Mouse (Mus musculus) intestine, embryonic 16.5 days (tissue): ENCODE results near the gene Srcin1. TPM values are rescaled to one million over a fixed set of nuclear protein-coding genes. Genes with fewer than 3 reads are reported as not detected.

Experiments
- ATAC-seq: fragments of 200-750 bp; cut with Nextera tagmentation; 2 replicates; pipeline ENCODE4 v1.8.0; 2017; ENCODE audit warnings: moderate TSS enrichment, moderate library complexity
- H3K27ac ChIP-seq: fragments of 300-500 bp; sonication (generic); 2 replicates; pipeline ENCODE4 v1.5.1; 2014; ENCODE audit warnings: mild to moderate bottlenecking, low read length
- H3K27me3 ChIP-seq: fragments of 300-500 bp; sonication (generic); replicated peaks from 2 replicates; pipeline ENCODE4 v1.6.1; 2014; ENCODE audit warnings: low read length, control low read depth, mixed read lengths; ENCODE audit not compliant: control insufficient read depth, insufficient read depth
- H3K36me3 ChIP-seq: fragments of 300-500 bp; sonication (generic); 2 replicates; pipeline ENCODE4 v1.6.1; 2014; ENCODE audit warnings: low read length, control low read depth; ENCODE audit not compliant: control insufficient read depth, insufficient read depth
- H3K4me1 ChIP-seq: fragments of 300-500 bp; sonication (generic); 2 replicates; pipeline ENCODE4 v1.6.1; 2014; ENCODE audit warnings: low read length, control low read depth, mixed read lengths; ENCODE audit not compliant: control insufficient read depth, insufficient read depth
- H3K4me2 ChIP-seq: fragments of 300-500 bp; sonication (generic); 2 replicates; pipeline ENCODE4 v1.6.1; 2014; ENCODE audit warnings: low read depth, low read length, control low read depth
- H3K4me3 ChIP-seq: fragments of 300-500 bp; sonication (generic); 2 replicates; pipeline ENCODE4 v1.5.1; 2014; ENCODE audit warnings: mild to moderate bottlenecking, low read length
- H3K9ac ChIP-seq: fragments of 300-500 bp; sonication (generic); 2 replicates; pipeline ENCODE4 v1.6.1; 2014; ENCODE audit warnings: low read depth, low read length
- H3K9me3 ChIP-seq: fragments of 300-500 bp; sonication (generic); 2 replicates; pipeline ENCODE4 v1.6.1; 2016; ENCODE audit warnings: low read length, control low read depth; ENCODE audit not compliant: control insufficient read depth
- WGBS: fragments of 180-500 bp; shearing (Covaris S2); extraction: QIAGEN DNeasy Blood & Tissue Kit; methylation state at CpG from one replicate; pipeline ENCODE4 v1.1.7; 2014; 5-methylcytosine and 5-hydroxymethylcytosine counted together
- polyA plus RNA-seq: library from polyadenylated mRNA; unstranded; fragments of >200 nt; fragmentation: Nextera tagmentation; extraction: Ambion mirVana; gene quantifications from 2 replicates; pipeline ENCODE4 v1.2.1, GENCODE M21; 2015

Srcin1 gene
- polyA plus RNA-seq, 1 experiment from 2014 or later = 0.12 TPM

- WGBS = 64% methylated on average over 12 of the region's 12 CpGs
- Histone ChIP-seq H3K4me3 (no peak overlapping the region), H3K4me2 (no peak overlapping the region), H3K4me1 (peaks cover 5% of the 10 kb centered on the region), H3K27me3 (peaks cover 71% of the 10 kb centered on the region), H3K36me3 (no peaks in the 10 kb centered on the region), H3K9me3 (no peaks in the 10 kb centered on the region), H3K9ac (no peak overlapping the region), H3K27ac (no peak overlapping the region)
- ATAC-seq = no peak
These were observed 27.9 kb downstream of the Srcin1 start for GRCm38 (mm10) chr11:97547957-97548706.

DNA sequence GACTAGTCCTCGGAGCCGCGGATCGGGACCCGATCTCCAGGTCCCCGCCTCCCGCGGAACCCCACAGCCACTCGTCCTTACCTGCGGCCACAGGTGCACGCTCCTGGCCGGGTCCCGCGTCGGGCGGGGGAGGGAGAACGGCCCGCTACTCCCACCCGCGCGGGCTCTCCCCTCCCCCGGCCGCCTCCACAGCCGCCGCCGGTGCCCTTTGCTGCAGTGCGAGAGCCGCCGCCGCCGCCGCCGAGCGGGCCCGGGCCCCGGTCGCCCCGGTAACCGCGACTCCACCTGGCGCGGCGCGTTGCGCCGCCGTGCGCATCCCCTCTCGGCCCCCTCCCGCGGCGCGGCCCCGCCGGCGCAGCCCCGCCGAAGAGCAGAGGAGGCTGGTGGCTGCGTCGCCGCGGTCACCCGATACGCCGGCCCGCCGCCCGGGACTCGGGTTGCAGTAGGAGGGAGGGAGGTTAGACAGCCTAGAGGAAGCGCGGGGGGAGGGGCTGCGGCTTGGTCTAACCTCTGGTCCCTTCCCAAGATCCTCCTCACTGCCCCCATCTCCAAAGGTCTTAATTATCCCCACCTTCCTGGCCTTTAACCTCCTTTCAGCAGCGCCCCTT lies 29.1 kb downstream of the Srcin1 start:
- ATAC-seq = peak; percentile 54

DNA sequence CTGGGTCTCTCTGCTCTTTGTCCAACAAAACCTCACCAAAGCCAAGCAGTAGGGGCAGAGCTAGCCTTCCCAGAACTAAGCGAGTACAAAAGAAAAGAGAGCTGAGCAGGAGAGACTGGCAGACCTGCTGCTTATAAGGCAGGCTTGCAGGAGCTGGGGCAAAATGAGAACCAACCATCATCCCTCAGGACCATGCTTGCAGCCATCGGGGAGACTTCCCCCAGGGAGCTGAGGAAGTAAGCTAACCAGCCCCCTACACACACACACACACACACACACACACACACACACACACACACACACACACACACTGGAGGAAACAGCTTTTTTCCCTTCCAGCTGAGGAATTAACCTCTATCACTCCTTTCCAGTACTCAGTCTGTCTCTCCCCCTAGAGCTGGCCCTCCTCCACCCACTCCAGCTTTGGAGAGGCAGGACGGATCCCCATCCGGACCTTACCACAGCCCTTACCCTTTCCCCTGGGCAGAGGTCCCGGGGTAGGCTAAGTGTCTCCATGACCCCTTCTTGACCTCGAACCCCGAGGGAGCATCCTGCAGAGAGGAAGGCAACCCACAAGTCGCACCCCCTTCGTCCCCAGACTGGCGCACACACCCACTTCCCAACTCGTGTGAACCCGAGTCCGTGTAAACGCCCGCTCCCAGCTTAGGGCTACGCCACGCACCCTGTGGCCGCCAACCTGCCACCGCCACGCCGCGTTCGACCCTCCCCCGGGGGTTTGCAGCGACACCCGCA lies 30.0 kb downstream of the Srcin1 start:
- peak overlapping the region; percentile 99 for H3K4me2 ChIP-seq
- 0 out of 2 replicates have a peak, but pooled peaks have one; percentile 35 for ATAC-seq
- H3K27me3 ChIP-seq = peaks cover 57% of the 10 kb centered on the region
- no peaks in the 10 kb centered on the region for H3K36me3 ChIP-seq
- H3K9me3 ChIP-seq = no peaks in the 10 kb centered on the region
- peak overlapping the region; percentile 58; the same call in 1 of the 2 replicates for H3K9ac ChIP-seq
- peaks cover 6% of the 10 kb centered on the region for H3K4me1 ChIP-seq
- H3K4me3 ChIP-seq = peak overlapping the region; percentile 56
- H3K27ac ChIP-seq = no peak overlapping the region
- WGBS = 6% methylated on average over 26 of the region's 26 CpGs

More for the DNA sequence above, 29.1 kb downstream of the Srcin1 start:
- Histone ChIP-seq H3K27ac (no peak overlapping the region), H3K9me3 (no peaks in the 10 kb centered on the region), H3K4me2 (peak overlapping the region; percentile 99), H3K4me3 (peak overlapping the region; percentile 56), H3K36me3 (no peaks in the 10 kb centered on the region), H3K9ac (peak overlapping the region; percentile 58), H3K27me3 (peaks cover 66% of the 10 kb centered on the region), H3K4me1 (peaks cover 5% of the 10 kb centered on the region)
- WGBS = under 1% methylated on average over 70 of the region's 73 CpGs

DNA sequence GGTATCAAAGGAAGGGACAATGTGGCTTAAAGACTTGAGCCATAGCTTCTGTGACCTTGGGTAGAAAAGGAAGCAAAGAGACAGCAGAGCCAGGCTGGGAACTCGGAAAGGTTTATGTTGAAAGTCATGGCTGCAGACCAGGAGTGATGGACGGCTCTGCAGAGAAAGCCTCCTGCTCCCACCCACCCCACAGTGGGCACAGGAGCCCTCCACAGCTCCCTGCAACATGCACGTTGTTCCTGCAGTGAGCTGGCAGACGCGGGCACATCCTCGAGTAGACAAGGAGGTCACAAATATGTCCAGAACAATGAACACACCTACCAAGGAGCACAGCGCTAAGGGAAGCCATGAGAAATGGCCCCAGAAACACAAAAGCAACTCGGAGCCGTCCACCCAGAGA lies 32.1 kb downstream of the Srcin1 start:
- Histone ChIP-seq H3K9ac (no peak overlapping the region), H3K27ac (no peak overlapping the region), H3K36me3 (no peaks in the 10 kb centered on the region), H3K4me2 (no peak overlapping the region), H3K27me3 (peaks cover 39% of the 10 kb centered on the region), H3K9me3 (no peaks in the 10 kb centered on the region), H3K4me1 (peaks cover 8% of the 10 kb centered on the region), H3K4me3 (no peak overlapping the region)
- ATAC-seq = no peak
- 77% methylated on average over 9 of the region's 9 CpGs for WGBS

DNA sequence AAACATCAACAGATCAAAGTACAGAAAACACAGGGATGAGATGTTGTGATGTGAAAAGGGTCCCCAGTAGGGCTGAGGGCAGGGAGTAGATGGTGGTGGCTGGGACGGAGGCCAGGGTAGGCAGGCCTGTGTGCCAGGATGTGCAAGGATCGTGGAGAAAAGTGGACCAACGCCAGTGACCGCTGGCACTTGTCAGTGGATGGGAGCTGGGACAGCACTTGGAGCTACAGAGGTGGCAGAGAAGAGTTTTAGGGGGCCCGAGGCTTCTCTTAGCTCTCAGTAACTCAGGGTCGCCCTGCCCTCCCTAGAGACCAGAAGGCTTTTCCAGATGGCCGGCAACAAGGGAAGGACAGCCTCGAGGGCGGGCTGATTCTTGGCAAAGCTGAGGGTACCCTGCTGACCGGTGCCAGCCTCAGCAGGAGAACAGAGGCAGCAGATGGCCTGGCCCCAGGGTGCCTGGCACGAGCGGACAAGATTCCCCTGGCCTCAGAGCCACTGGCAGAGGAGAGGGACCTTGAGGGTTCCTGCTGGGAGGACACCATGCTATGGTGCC lies 32.7 kb downstream of the Srcin1 start:
- no peak overlapping the region for H3K4me3 ChIP-seq
- H3K4me2 ChIP-seq = no peak overlapping the region
- peaks cover 33% of the 10 kb centered on the region for H3K27me3 ChIP-seq
- no peak overlapping the region for H3K27ac ChIP-seq
- WGBS = 65% methylated on average over 12 of the region's 12 CpGs
- no peaks in the 10 kb centered on the region for H3K36me3 ChIP-seq
- no peak for ATAC-seq
- peaks cover 8% of the 10 kb centered on the region for H3K4me1 ChIP-seq
- no peaks in the 10 kb centered on the region for H3K9me3 ChIP-seq
- H3K9ac ChIP-seq = no peak overlapping the region

GRCm38 (mm10) chr11:97542171-97543150 lies 33.5 kb downstream of the Srcin1 start:
- H3K4me2 ChIP-seq = no peak overlapping the region
- no peak overlapping the region for H3K9ac ChIP-seq
- no peak overlapping the region for H3K27ac ChIP-seq
- H3K4me3 ChIP-seq = no peak overlapping the region
- ATAC-seq = no peak
- WGBS = 82% methylated on average over 22 of the region's 22 CpGs
- peaks cover 8% of the 10 kb centered on the region for H3K4me1 ChIP-seq
- no peaks in the 10 kb centered on the region for H3K9me3 ChIP-seq
- peaks cover 31% of the 10 kb centered on the region for H3K27me3 ChIP-seq
- no peaks in the 10 kb centered on the region for H3K36me3 ChIP-seq

DNA sequence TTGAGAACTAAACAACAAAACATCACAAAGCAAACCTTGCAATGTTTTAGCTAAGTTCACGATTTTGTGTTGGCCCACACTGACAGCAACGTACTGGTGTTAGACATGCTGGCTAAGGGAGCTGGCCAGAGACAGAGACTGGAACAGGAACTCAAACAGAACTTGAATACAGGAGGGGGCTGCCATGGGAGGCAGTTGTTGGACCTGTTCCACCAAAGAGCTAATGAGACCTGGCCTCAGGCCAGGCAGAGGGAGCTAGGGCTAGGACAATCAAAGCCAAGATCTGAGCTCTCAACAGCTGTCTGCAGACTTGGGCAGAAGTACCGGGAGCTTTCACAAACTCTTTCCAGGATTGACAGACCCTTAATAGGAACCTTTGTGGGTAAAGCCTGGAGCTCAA lies 35.4 kb downstream of the Srcin1 start:
- H3K27me3 ChIP-seq = peaks cover 37% of the 10 kb centered on the region

GRCm38 (mm10) chr11:97540136-97540535 lies 35.9 kb downstream of the Srcin1 start:
- no peaks in the 10 kb centered on the region for H3K36me3 ChIP-seq
- peaks cover 38% of the 10 kb centered on the region for H3K27me3 ChIP-seq
- H3K27ac ChIP-seq = no peak overlapping the region
- WGBS = 59% methylated on average over 3 of the region's 3 CpGs
- no peaks in the 10 kb centered on the region for H3K9me3 ChIP-seq
- ATAC-seq = no peak
- no peak overlapping the region for H3K4me3 ChIP-seq
- no peak overlapping the region for H3K9ac ChIP-seq
- H3K4me2 ChIP-seq = no peak overlapping the region
- H3K4me1 ChIP-seq = peaks cover 12% of the 10 kb centered on the region

More for the DNA sequence above, 35.4 kb downstream of the Srcin1 start:
- no peaks in the 10 kb centered on the region for H3K36me3 ChIP-seq
- H3K4me2 ChIP-seq = no peak overlapping the region
- no peak overlapping the region for H3K4me3 ChIP-seq
- 41% methylated on average over 3 of the region's 3 CpGs for WGBS
- H3K9ac ChIP-seq = no peak overlapping the region
- ATAC-seq = no peak
- H3K9me3 ChIP-seq = no peaks in the 10 kb centered on the region
- no peak overlapping the region for H3K27ac ChIP-seq
- H3K4me1 ChIP-seq = peaks cover 12% of the 10 kb centered on the region; the same call in 1 of the 2 replicates
